8 mouse cellular contexts compared by ENCODE assay signal in genomic region chr7:80084484-80084931, GRCm38 (mm10). TPM values are rescaled to one million over a fixed set of nuclear protein-coding genes. Genes with fewer than 3 reads are reported as not detected.
DNase-seq lines count a peak whose midpoint lies in the region; ATAC-seq and TF ChIP-seq lines count a peak whose summit lies in the region.

No protein-coding gene starts in this region.

- no peaks in the 10 kb centered on the region for H3K27me3 ChIP-seq in intestine, embryonic 14.5 days (replicated peaks; ENCODE audit: control insufficient read depth, insufficient read depth, low read length)
- H3K27me3 ChIP-seq in spleen, adult 2 months (ENCODE audit: control insufficient read depth, insufficient read depth, low read length): no peaks in the 10 kb centered on the region

- H3K9me3 ChIP-seq in intestine, embryonic 14.5 days (ENCODE audit: control insufficient read depth, low read length): no peaks in the 10 kb centered on the region

- no peak overlapping the region for H3K9ac ChIP-seq in intestine, embryonic 14.5 days (ENCODE audit: low read length)

- no peak overlapping the region for H3K4me2 ChIP-seq in intestine, embryonic 14.5 days (ENCODE audit: low read length)

- no peaks in the 10 kb centered on the region for H3K4me1 ChIP-seq in intestine, embryonic 14.5 days (replicated peaks; ENCODE audit: control insufficient read depth, insufficient read depth, low read length)
- H3K4me1 ChIP-seq in spleen, adult 2 months (ENCODE audit: control insufficient read depth, insufficient read depth, insufficient read length): no peaks in the 10 kb centered on the region; the same call in 1 of the 2 replicates

- no peak overlapping the region for H3K27ac ChIP-seq in intestine, embryonic 14.5 days (ENCODE audit: low read depth)
- H3K27ac ChIP-seq in spleen, adult 2 months (ENCODE audit: insufficient read depth, low read length): no peak overlapping the region

- peaks cover 51% of the 10 kb centered on the region for H3K36me3 ChIP-seq in intestine, embryonic 14.5 days (ENCODE audit: control insufficient read depth, insufficient read depth, low read length)
- peaks cover 36% of the 10 kb centered on the region for H3K36me3 ChIP-seq in spleen, adult 2 months (ENCODE audit: control insufficient read depth, insufficient read depth, low read length)

- 55% methylated on average over 7 of the region's 7 CpGs for WGBS in intestine, embryonic 14.5 days
- 31% methylated on average over 7 of the region's 7 CpGs for WGBS in spleen, adult 2 months

- peak; percentile 67 for DNase-seq in left cerebral cortex, postnatal 4 days
- no peak for DNase-seq in left cerebral cortex, postnatal 36 days (ENCODE audit: low spot score in 2 of 2)
- DNase-seq in WW6 (ENCODE audit: low read depth, low spot score): peak; percentile 62
- peak; percentile 84 for DNase-seq in intestine, embryonic 14.5 days (ENCODE audit: low spot score)
- peak; percentile 50 to 74 for DNase-seq in lung, postnatal 4 days
- peak; percentile 57 to 65 for DNase-seq in spleen, adult 2 months (ENCODE audit: low read depth in 1 of 2, low spot score in 2 of 2)
- DNase-seq in cerebellum, adult 9-11 months: no peak

- no peak for TF ChIP-seq POLR2A in spleen, adult 2 months (IDR thresholded peaks at IDR 0.05; ENCODE audit: low read depth, low read length)

- peak; percentile 70; the same call in 1 of the 2 replicates for TF ChIP-seq CTCF in spleen, adult 2 months (IDR thresholded peaks at IDR 0.05; ENCODE audit: extremely low read depth, insufficient read depth, insufficient read length, insufficient replicate concordance)

- ATAC-seq in erythroblast, adult 5-6 weeks (replicated peaks; ENCODE audit: low FRiP score, poor library complexity, severe bottlenecking): peak; percentile 48; the same call in 1 of the 2 replicates
- 0 out of 2 replicates have a peak, but pooled peaks have one; percentile 26 for ATAC-seq in intestine, embryonic 14.5 days (replicated peaks; ENCODE audit: low FRiP score, low TSS enrichment, low read depth)

- intact Hi-C loops in left cerebral cortex, postnatal 4 days (cut with DNase I): no loop called here
- intact Hi-C loops in left cerebral cortex, postnatal 36 days (cut with DNase I): loop anchor here (2.0 kb wide), 1 partner anchor 60 kb away; the partner anchor contains the start of gene Zfp710

- H3K4me3 ChIP-seq in intestine, embryonic 14.5 days (ENCODE audit: low read depth, low read length): no peak overlapping the region
- no peak overlapping the region for H3K4me3 ChIP-seq in spleen, adult 2 months (ENCODE audit: extremely low read depth, insufficient read depth, insufficient read length)

RNA-seq across cellular contexts. Expression of gene Idh2, which starts 30.7 kb away (rescaled TPM):
- 10 to 100 TPM; 66.4 to 74.7 TPM for total RNA-seq in left cerebral cortex, postnatal 4 days (2021)
- 10 to 100 TPM; 52.2 to 55.6 TPM for total RNA-seq in left cerebral cortex, postnatal 36 days (2021)
- total RNA-seq in erythroblast, adult 5-6 weeks (2015; ENCODE audit: low replicate concordance): 20.3 and 31.3 TPM in 2 replicates
- total RNA-seq in erythroblast, adult 5-6 weeks (2017; ENCODE audit: low replicate concordance): 17.6 and 24.5 TPM in 2 replicates
- 603 and 627 TPM in 2 replicates for polyA plus RNA-seq in intestine, embryonic 14.5 days (2014; fragmentation: Nextera tagmentation; extraction: Ambion mirVana)
- 52.6 and 54.0 TPM in 2 replicates for polyA plus RNA-seq in spleen, adult 2 months (2012; rRNA removed)

RNA-seq across cellular contexts. Expression of gene Zfp710, which starts 59.9 kb away (rescaled TPM):
- 10 to 100 TPM; 19.3 to 23.7 TPM for total RNA-seq in left cerebral cortex, postnatal 4 days (2021)
- 10 to 100 TPM; 18.4 to 20.2 TPM for total RNA-seq in left cerebral cortex, postnatal 36 days (2021)
- total RNA-seq in erythroblast, adult 5-6 weeks (2015; ENCODE audit: low replicate concordance): 6.9 and 8.8 TPM in 2 replicates
- 5.1 and 6.0 TPM in 2 replicates for total RNA-seq in erythroblast, adult 5-6 weeks (2017; ENCODE audit: low replicate concordance)
- 16.9 and 18.9 TPM in 2 replicates for polyA plus RNA-seq in intestine, embryonic 14.5 days (2014; fragmentation: Nextera tagmentation; extraction: Ambion mirVana)
- polyA plus RNA-seq in spleen, adult 2 months (2012; rRNA removed): 45.3 and 57.7 TPM in 2 replicates

Comparison
In these comparisons a context has a peak if more than half of its experiments do, and no peak if none do; other contexts are left out.
1. DNase-seq: peak in left cerebral cortex, postnatal 4 days (single experiment), WW6 (single experiment), intestine, embryonic 14.5 days (single experiment), lung, postnatal 4 days (2 of 2) and spleen, adult 2 months (2 of 2); none in left cerebral cortex, postnatal 36 days (0 of 2) and cerebellum, adult 9-11 months (single experiment).